8 mouse cellular contexts compared by ENCODE assay signal in genomic region chr14:32609392-32609791, GRCm38 (mm10). TPM values are rescaled to one million over a fixed set of nuclear protein-coding genes. Genes with fewer than 3 reads are reported as not detected.
DNase-seq lines count a peak whose midpoint lies in the region; ATAC-seq and TF ChIP-seq lines count a peak whose summit lies in the region.
"Had no signal": no experiment of that assay in that cellular context is flagged by ENCODE, and none has a peak within 500 bp of the region (broad histone marks: within the 10 kb centered on the region; RNA-seq: fewer than 3 reads in every experiment).

No protein-coding gene starts in this region.

- 10% methylated on average over 3 of the region's 3 CpGs for WGBS in stomach, postnatal 0 days

- H3K4me3 ChIP-seq in layer of hippocampus, adult 2 months, result no peak overlapping the region
- no peak overlapping the region for H3K4me3 ChIP-seq in CH12.LX (replicated peaks in 1 of 3; ENCODE audit: low read depth in 2 of 3, low read length in 2 of 3, poor library complexity in 1 of 3)
- no peak overlapping the region for H3K4me3 ChIP-seq in stomach, postnatal 0 days (ENCODE audit: low read depth, low read length)
- H3K4me3 ChIP-seq: megakaryocyte, embryonic 14.5 days had no signal

- no peak for TF ChIP-seq POLR2A in CH12.LX (IDR thresholded peaks at IDR 0.05; ENCODE audit: low read depth, low read length)

- H3K9ac ChIP-seq in CH12.LX (ENCODE audit: insufficient read depth, low read depth), result no peak overlapping the region
- no peak overlapping the region for H3K9ac ChIP-seq in stomach, postnatal 0 days (ENCODE audit: low read length)

- H3K36me3 ChIP-seq in CH12.LX (replicated peaks in 1 of 2; ENCODE audit: control insufficient read depth in 1 of 2, insufficient read depth in 1 of 2, low read length in 1 of 2), result no peaks in the 10 kb centered on the region
- H3K36me3 ChIP-seq in stomach, postnatal 0 days (ENCODE audit: control insufficient read depth, insufficient read depth, low read length), result no peaks in the 10 kb centered on the region

- in situ Hi-C loops in CH12.LX (cut with MboI; ENCODE audit: low pct_ligation_motif_present, low pct_unique_long_range_greater_than_20kb, low sequenced_read_pairs), result loop anchor here (25.0 kb wide), 2 partner anchors 203 to 328 kb away; no protein-coding TSS in a partner anchor

- H3K4me2 ChIP-seq in CH12.LX (ENCODE audit: insufficient read depth, low read depth, poor library complexity, severe bottlenecking), result no peak overlapping the region
- no peak overlapping the region for H3K4me2 ChIP-seq in stomach, postnatal 0 days (replicated peaks; ENCODE audit: low read depth)

- intact Hi-C loops in left cerebral cortex, postnatal 4 days (cut with DNase I), result loop anchor here (10.0 kb wide), 1 partner anchor 355 kb away; no protein-coding TSS in a partner anchor

- peak; percentile 18 to 57 for DNase-seq in layer of hippocampus, adult 2 months (ENCODE audit: low spot score in 2 of 2)
- no peak for DNase-seq in layer of hippocampus, adult 9-11 months
- DNase-seq in CH12.LX (ENCODE audit: extremely low read depth) (peak; percentile 50), ZHBTc4 (ENCODE audit: low read depth, low spot score) (peak; percentile 36)
- DNase-seq in gastrocnemius, postnatal 10 days, result peak; percentile 60
- DNase-seq in left cerebral cortex, postnatal 4 days, result peak; percentile 46
- no peak for DNase-seq in stomach, postnatal 0 days (ENCODE audit: low spot score)

- no peaks in the 10 kb centered on the region for H3K79me2 ChIP-seq in CH12.LX (replicated peaks; ENCODE audit: control insufficient read depth, extremely low read depth, insufficient read depth, poor library complexity, severe bottlenecking)

- dilution Hi-C loops in CH12.LX (cut with MboI; ENCODE audit: extremely low pct_ligation_motif_present, extremely low pct_unique_long_range_greater_than_20kb, low sequenced_read_pairs), result no loop called here

- H3K9me3 ChIP-seq in CH12.LX (replicated peaks; ENCODE audit: low read length), result no peaks in the 10 kb centered on the region
- no peaks in the 10 kb centered on the region for H3K9me3 ChIP-seq in stomach, postnatal 0 days (ENCODE audit: control insufficient read depth, low read length)
- H3K9me3 ChIP-seq: megakaryocyte, embryonic 14.5 days had no signal

- peak; percentile 70 for TF ChIP-seq RAD21 in CH12.LX (IDR thresholded peaks at IDR 0.05; ENCODE audit: low read depth, low read length)

- TF ChIP-seq EP300 in CH12.LX (IDR thresholded peaks at IDR 0.05; ENCODE audit: low read length), result no peak
- TF ChIP-seq EP300 in stomach, postnatal 0 days (optimal IDR thresholded peaks at IDR 0.05), result no peak

- no peaks in the 10 kb centered on the region for H3K27me3 ChIP-seq in CH12.LX (replicated peaks)
- H3K27me3 ChIP-seq in stomach, postnatal 0 days (ENCODE audit: control insufficient read depth, insufficient read depth, low read length), result no peaks in the 10 kb centered on the region

- ATAC-seq in stomach, postnatal 0 days (ENCODE audit: low FRiP score, low TSS enrichment), result no peak

- TF ChIP-seq CTCF in layer of hippocampus, adult 2 months (conservative IDR thresholded peaks at IDR 0.05), result peak; percentile 89
- peak; percentile 68 to 74 for TF ChIP-seq CTCF in CH12.LX (conservative IDR thresholded peaks at IDR 0.05 in 1 of 2, IDR thresholded peaks at IDR 0.05 in 1 of 2; ENCODE audit: low read depth in 2 of 2, low read length in 2 of 2)
- TF ChIP-seq CTCF in stomach, postnatal 0 days (IDR thresholded peaks at IDR 0.05; ENCODE audit: low read depth), result peak; percentile 80

- peaks cover 0 to 16% of the 10 kb centered on the region in 2 experiments; a peak in 2 of 4 replicates for H3K4me1 ChIP-seq in CH12.LX (ENCODE audit: control insufficient read depth in 1 of 2, insufficient read depth in 2 of 2)
- H3K4me1 ChIP-seq in stomach, postnatal 0 days (replicated peaks; ENCODE audit: control insufficient read depth, insufficient read depth), result no peaks in the 10 kb centered on the region
- H3K4me1 ChIP-seq: megakaryocyte, embryonic 14.5 days had no signal

- no peak overlapping the region for H3K27ac ChIP-seq in layer of hippocampus, adult 2 months
- H3K27ac ChIP-seq in CH12.LX (ENCODE audit: insufficient read depth, low read depth), result no peak overlapping the region
- no peak overlapping the region for H3K27ac ChIP-seq in stomach, postnatal 0 days (replicated peaks)

TF ChIP-seq in CH12.LX, 34 proteins besides CTCF, POLR2A, EP300 and RAD21:
- TF ChIP-seq ELF1 (IDR thresholded peaks at IDR 0.05; ENCODE audit: low read depth, low read length) (no peak), RCOR1 (conservative IDR thresholded peaks at IDR 0.05; ENCODE audit: low read depth, low read length) (no peak), ZC3H11A (IDR thresholded peaks at IDR 0.05; ENCODE audit: low read depth, low read length) (no peak), ZKSCAN1 (IDR thresholded peaks at IDR 0.05; ENCODE audit: borderline replicate concordance, low read depth, low read length) (no peak), JUND (conservative IDR thresholded peaks at IDR 0.05; ENCODE audit: low read depth, low read length) (no peak), TCF12 (IDR thresholded peaks at IDR 0.05; ENCODE audit: low read depth, low read length) (peak; percentile 19; the same call in 1 of the 2 replicates), ETS1 (conservative IDR thresholded peaks at IDR 0.05; ENCODE audit: low read depth, low read length) (no peak), SMC3 (IDR thresholded peaks at IDR 0.05; ENCODE audit: low read depth, low read length) (peak; percentile 66), JUN (IDR thresholded peaks at IDR 0.05; ENCODE audit: insufficient read depth, low read depth, low read length) (no peak), MAFK (IDR thresholded peaks at IDR 0.05; ENCODE audit: insufficient replicate concordance, low read length) (no peak), BHLHE40 (IDR thresholded peaks at IDR 0.05; ENCODE audit: low read depth, low read length) (no peak), MEF2A (IDR thresholded peaks at IDR 0.05; ENCODE audit: borderline replicate concordance, low read depth, low read length) (no peak), TBP (conservative IDR thresholded peaks at IDR 0.05; ENCODE audit: low read depth, low read length) (no peak), ZMIZ1 (IDR thresholded peaks at IDR 0.05; ENCODE audit: low read depth, low read length) (no peak), MYC (IDR thresholded peaks at IDR 0.05; ENCODE audit: low read depth, low read length) (no peak), USF2 (conservative IDR thresholded peaks at IDR 0.05; ENCODE audit: low read depth, low read length) (no peak), UBTF (IDR thresholded peaks at IDR 0.05; ENCODE audit: low read depth, low read length) (no peak)

RNA-seq across cellular contexts. Expression of gene Prrxl1, which starts 10.2 kb away (rescaled TPM):
- total RNA-seq in layer of hippocampus, adult 2 months (2021), result under 1 TPM in 1 of 2 experiments, not detected in 1; 0.15 TPM
- total RNA-seq in CH12.LX (2012; rRNA removed) (0.04 TPM in 1 of 2 replicates, not detected in the other), CH12.LX (2014; rRNA removed) (not detected in 2 replicates)
- polyA plus RNA-seq in CH12.LX (2012; ENCODE audit: insufficient read length, low read depth), result not detected in 2 replicates
- not detected for total RNA-seq in gastrocnemius, postnatal 10 days (2021)
- not detected for total RNA-seq in left cerebral cortex, postnatal 4 days (2021)
- 0.10 and 0.11 TPM in 2 replicates for polyA plus RNA-seq in stomach, postnatal 0 days (2015; fragmentation: Nextera tagmentation; extraction: Ambion mirVana)

Comparison
In these comparisons a context has a peak if more than half of its experiments do, and no peak if none do; other contexts are left out.
1. DNase-seq: peak in layer of hippocampus, adult 2 months (2 of 2), CH12.LX (single experiment), ZHBTc4 (single experiment), gastrocnemius, postnatal 10 days (single experiment) and left cerebral cortex, postnatal 4 days (single experiment); none in layer of hippocampus, adult 9-11 months (single experiment) and stomach, postnatal 0 days (single experiment).
2. Peak in every context shown above with its lines, with median percentiles within 50 percentile points of each other: CTCF ChIP-seq.